Mouse (Mus musculus): ENCODE measurements around the gene Rab4a.

DNA sequence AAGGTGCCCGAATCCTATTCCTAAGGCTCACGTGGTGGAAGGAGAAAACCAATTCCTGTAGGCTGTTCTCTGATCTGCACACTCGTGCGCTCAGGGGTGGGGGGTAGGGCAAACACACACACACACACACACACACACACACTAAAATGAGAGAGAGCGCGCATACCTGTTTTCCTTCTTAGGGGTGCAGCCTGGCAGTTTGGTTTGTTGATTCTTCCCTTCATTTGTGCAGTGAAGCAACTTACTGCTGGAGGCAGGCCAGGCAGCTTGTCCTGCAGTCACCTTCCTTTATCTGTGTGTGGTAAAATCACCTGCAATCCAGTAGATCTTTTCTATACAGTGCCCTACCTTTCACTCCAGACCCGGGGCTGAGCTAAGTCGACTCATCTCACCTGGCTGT lies 48.9 kb upstream of the Rab4a start:
- TF ChIP-seq CTCF (IDR thresholded peaks at IDR 0.05; ENCODE audit: low read depth, low read length) (no peak), GATA1 (IDR thresholded peaks at IDR 0.05; ENCODE audit: borderline replicate concordance, low read length) (no peak), GATA2 (IDR thresholded peaks at IDR 0.05; ENCODE audit: borderline replicate concordance, low read depth, low read length) (no peak), POLR2AphosphoS5 (IDR thresholded peaks at IDR 0.05; ENCODE audit: insufficient replicate concordance, low read depth, low read length) (no peak)

All from G1E (cell line).